Comparison of ENCODE assay signal across 22 mouse cellular contexts in the genomic region with DNA sequence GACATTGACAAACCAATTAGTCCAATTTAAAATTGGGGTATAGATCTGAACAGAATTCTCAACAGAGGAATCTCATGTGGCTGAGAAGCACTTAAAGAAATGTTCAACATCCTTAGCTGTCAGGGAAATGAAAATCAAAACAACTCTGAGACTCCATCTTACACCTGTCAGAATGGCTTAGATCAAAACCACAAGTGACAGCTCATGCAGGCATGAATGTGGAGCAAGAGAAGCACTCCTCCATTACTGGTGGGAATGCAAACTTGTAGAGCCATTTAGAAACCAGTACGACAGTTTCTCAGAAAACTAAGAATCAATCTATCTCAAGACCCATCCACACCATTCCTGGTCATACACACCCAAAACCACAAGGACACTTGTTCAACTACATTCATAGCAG.
"Had no signal": no experiment of that assay in that cellular context is flagged by ENCODE, and none has a peak within 500 bp of the region (broad histone marks: within the 10 kb centered on the region; RNA-seq: fewer than 3 reads in every experiment).

No protein-coding gene starts in this region.

- H3K4me3 ChIP-seq: gastrocnemius, adult 2 months; heart, adult 2 months; heart, embryonic 13.5 days; heart, embryonic 15.5 days; hindbrain, embryonic 10.5 days; hindbrain, embryonic 12.5 days; intestine, embryonic 15.5 days; layer of hippocampus, adult 2 months; left cerebral cortex, adult 2 months; limb, embryonic 13.5 days; limb, embryonic 15.5 days; liver, embryonic 12.5 days had no signal

- H3K36me3 ChIP-seq: heart, embryonic 13.5 days; heart, embryonic 15.5 days; hindbrain, embryonic 12.5 days; intestine, embryonic 15.5 days; limb, embryonic 13.5 days; limb, embryonic 15.5 days had no signal

- DNase-seq: gastrocnemius, adult 2 months; gastrocnemius, postnatal 10 days; gastrocnemius, postnatal 25 days; heart, adult 2 months; heart, postnatal 14 days; heart, postnatal 36 days; kidney, adult 18-20 months; kidney, adult 8-10 months; kidney, postnatal 10 days; kidney, postnatal 25 days; kidney, postnatal 4 days; left cerebral cortex, postnatal 4 days had no signal

- H3K27me3 ChIP-seq: heart, embryonic 13.5 days; heart, embryonic 15.5 days; hindbrain, embryonic 12.5 days; intestine, embryonic 15.5 days; limb, embryonic 13.5 days; limb, embryonic 15.5 days; liver, embryonic 12.5 days had no signal
